Mouse (Mus musculus): ENCODE data around the gene Hrh2. TPM values are rescaled to one million over a fixed set of nuclear protein-coding genes. Genes with fewer than 3 reads are reported as not detected.

The Hrh2 gene
- total RNA-seq (2023), result 1 to 10 TPM; 2.9 to 3.1 TPM

DNA sequence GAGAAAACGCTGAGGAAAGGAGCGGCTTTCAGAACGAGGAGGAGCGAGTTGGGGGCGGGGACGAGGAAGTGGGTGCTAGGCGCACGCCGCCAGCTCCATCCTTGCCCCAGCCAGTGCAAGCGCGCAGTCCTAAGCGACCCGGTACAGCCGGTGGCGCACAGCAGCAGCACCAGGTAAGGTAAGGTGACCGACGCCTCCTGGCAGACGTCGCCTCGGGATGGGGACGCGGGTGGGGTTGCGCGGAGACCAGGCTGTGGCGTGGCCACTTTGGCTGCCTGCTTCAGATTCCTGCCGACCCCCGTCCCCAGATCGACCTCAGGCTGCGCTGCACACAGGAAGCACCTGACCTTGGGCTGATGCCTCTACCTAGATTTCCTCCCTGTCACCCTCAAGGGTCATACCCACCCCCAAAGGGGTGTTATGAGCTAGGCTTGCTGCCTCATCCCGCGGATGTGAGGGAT is at the start of gene Hrh2:
Gene Hrh2 (plus strand): TSS at position 109 of the 461 bp plus-strand sequence.

Other genes with a start within 250 kb of the Hrh2 start
- gene Drd1, start 136.4 kb upstream of the Hrh2 start, total RNA-seq (2023), result 1 to 10 TPM in 1 of 2 experiments, under 1 TPM in 1; 0.18 to 1.0 TPM
- gene Sfxn1, start 120.3 kb upstream of the Hrh2 start, total RNA-seq (2023), result 10 to 100 TPM; 13.3 to 14.6 TPM
- 1 to 10 TPM; 4.0 to 4.1 TPM for gene Cplx2, start 179.2 kb downstream of the Hrh2 start, total RNA-seq (2023)